Mouse (Mus musculus) T-cell, adult 66 days (primary cell): ENCODE results near the gene Rhog. TPM values are rescaled to one million over a fixed set of nuclear protein-coding genes. Genes with fewer than 3 reads are reported as not detected.

Experiments used
- total RNA-seq, 2 experiments: library from RNA; stranded (reverse); gene quantifications; 3 replicates in 1 of 2; 4 replicates in 1 of 2; pipeline ENCODE4 v1.2.4; 2023

Gene Rhog
- total RNA-seq, result 100 to 1,000 TPM; 148 to 179 TPM

DNA sequence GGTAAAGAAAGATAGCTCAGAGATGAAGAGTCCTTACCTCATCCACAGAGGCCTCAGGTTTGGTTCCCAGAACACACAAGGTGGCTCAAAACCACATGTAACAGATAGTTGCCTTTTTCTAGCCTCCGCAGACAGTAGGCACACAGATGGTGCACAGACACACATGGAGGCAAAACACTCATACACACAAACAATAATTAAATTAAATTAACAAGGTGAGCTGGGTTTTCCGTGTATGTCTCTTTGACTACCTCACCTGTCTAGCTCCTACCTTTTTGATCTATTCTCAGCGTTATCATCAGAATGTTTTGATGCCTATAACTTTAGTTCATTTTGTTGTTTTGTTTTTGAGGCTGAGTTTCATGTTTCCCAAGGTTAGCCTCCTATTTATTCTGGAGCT lies at the start of gene Rhog:
TSS of gene Rhog (minus strand) at position 101 of the 400 bp plus-strand sequence.

GRCm38 (mm10) chr7:102267601-102268394 lies 11.9 kb upstream of the Rhog start, which contains the start of gene Stim1:
Gene Stim1 (plus strand): TSS chr7:102267806.

DNA sequence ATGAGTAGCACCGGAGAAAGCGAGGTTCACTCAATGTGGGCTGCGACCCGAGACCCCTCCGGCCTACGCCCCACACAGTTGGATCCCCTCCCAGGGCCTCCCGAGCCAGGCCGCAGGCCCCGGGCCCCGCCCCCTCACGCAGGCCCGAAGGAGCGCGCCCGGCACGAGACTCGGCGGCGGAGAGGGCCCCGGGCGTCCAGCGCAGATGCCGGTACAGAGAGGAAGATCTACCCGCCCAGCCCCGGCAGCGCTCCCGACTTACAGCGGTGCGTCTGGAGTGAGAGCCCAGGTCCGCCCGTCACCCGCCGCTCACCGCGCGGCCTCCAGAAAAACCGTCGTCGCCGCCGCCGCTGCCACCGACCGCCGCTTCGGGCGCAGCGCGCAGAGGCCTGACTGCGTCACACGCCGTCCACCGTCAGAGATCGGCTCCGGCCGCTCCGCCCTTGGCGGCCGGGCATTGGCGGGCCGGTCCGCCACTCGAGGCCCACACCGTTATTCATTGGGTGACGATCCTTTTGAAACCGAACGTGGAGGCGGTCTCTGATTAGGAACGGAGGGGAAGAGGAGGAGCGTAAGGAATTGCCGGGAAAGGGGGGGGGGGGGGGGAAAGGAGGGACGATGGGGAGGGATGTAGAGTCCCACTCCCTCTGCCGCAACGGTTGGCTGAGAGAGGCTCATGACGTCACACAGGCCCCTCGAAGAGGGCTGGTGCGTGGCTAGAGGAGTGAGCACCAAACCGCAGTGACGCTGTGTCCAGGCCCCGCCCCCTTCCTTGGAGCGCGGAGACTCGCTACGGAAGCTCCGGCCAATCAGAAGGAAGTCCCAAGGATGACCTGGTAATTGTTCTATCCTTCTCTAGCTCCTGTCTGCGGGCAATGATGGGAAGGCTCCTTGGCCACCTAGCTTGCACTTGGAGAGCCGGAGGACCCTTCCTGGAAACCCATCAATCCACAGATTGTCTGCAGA lies 45.8 kb downstream of the Rhog start, which contains the start of the genes Nup98 and Pgap2:
TSS of gene Nup98 (minus strand) at position 421 of the 966 bp plus-strand sequence.
TSS of gene Pgap2 (plus strand) at position 453 of the 966 bp plus-strand sequence.

Other genes starting within 250 kb of the Rhog start
- 10 to 100 TPM; 13.5 to 15.8 TPM for gene Il18bp, start 237.4 kb downstream of the Rhog start, total RNA-seq
- 10 to 100 TPM; 35.6 to 39.4 TPM for gene Rnf121, start 190.6 kb downstream of the Rhog start, total RNA-seq
- 10 to 100 TPM; 40.8 to 52.2 TPM for gene Xndc1, start 190.5 kb downstream of the Rhog start, total RNA-seq
- gene Xntrpc, start 190.3 kb downstream of the Rhog start, total RNA-seq, result 1 to 10 TPM; 7.6 to 7.9 TPM
- gene Trpc2, start 172.9 kb downstream of the Rhog start, total RNA-seq, result 1 to 10 TPM in 1 of 2 experiments, under 1 TPM in 1; 0.50 to 1.8 TPM
- gene Art1, start 154.3 kb downstream of the Rhog start, total RNA-seq, result under 1 TPM in 1 of 2 experiments, not detected in 1; 0.38 TPM
- under 1 TPM; 0.61 to 0.77 TPM for gene Art5, start 146.6 kb downstream of the Rhog start, total RNA-seq
- not detected for gene Chrna10, start 139.2 kb downstream of the Rhog start, total RNA-seq
- gene Nup98, start 45.9 kb downstream of the Rhog start, total RNA-seq, result 100 to 1,000 TPM in 1 of 2 experiments, 10 to 100 TPM in 1; 92.0 to 102 TPM
- gene Pgap2, start 45.8 kb downstream of the Rhog start, total RNA-seq, result 10 to 100 TPM; 38.8 to 39.7 TPM
- gene Stim1, start 11.8 kb upstream of the Rhog start, total RNA-seq, result 100 to 1,000 TPM; 178 to 179 TPM
- gene Rrm1, start 185.6 kb upstream of the Rhog start, total RNA-seq, result 10 to 100 TPM; 52.3 to 62.0 TPM
- gene Olfr543, start 225.6 kb upstream of the Rhog start, total RNA-seq, result not detected
- gene Olfr544, start 232.3 kb upstream of the Rhog start, total RNA-seq, result not detected
- not detected for gene Olfr545, start 243.5 kb upstream of the Rhog start, total RNA-seq